Mouse (Mus musculus): ENCODE results near the gene Jazf1.

GRCm38 (mm10) chr6:52841611-52842010 is 226.8 kb downstream of the Jazf1 start:
- TF ChIP-seq POLR2A (IDR thresholded peaks at IDR 0.05; ENCODE audit: low read depth, low read length): no peak
- TF ChIP-seq CTCF (IDR thresholded peaks at IDR 0.05; ENCODE audit: extremely low read depth, insufficient read depth, insufficient read length, insufficient replicate concordance): no peak

All from spleen, adult 2 months (tissue).